Mouse (Mus musculus): Measurements from ENCODE around the gene Minpp1. TPM values are rescaled to one million over a fixed set of nuclear protein-coding genes. Genes with fewer than 3 reads are reported as not detected.
A peak's percentile ranks its signal among the peaks of the same experiment; 100 is the strongest.

Minpp1 gene
- polyA plus RNA-seq, 1 experiment from 2014 or later = 73.1 TPM

DNA sequence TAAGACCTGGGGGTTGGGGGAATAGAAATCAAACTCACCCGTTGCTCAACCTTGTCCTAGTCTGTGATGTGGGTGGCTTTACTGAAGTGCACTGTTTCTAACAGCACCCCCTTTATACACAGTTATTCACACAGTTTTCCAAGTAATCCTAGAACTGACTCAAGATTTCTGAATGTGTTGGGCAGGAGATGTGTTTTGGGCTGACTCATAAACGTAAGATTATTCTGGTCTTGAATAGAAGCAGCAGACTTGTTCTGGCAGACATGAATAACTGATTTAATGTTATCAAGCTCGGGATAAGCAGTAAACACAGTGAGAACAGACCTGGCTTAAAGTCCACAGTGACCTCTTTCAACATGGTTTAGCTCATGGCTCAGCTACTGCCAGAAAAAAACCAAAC lies 65.9 kb downstream of the Minpp1 start:
- Histone ChIP-seq H3K4me3 (ENCODE audit: low read depth, low read length) (no peak overlapping the region), H3K4me1 (ENCODE audit: control insufficient read depth, insufficient read depth, low read length) (no peaks in the 10 kb centered on the region), H3K27ac (replicated peaks; ENCODE audit: low read depth, low read length) (no peak overlapping the region), H3K36me3 (replicated peaks; ENCODE audit: control insufficient read depth, insufficient read depth, low read depth, low read length) (no peaks in the 10 kb centered on the region), H3K9me3 (replicated peaks; ENCODE audit: control insufficient read depth, low read length) (no peaks in the 10 kb centered on the region), H3K27me3 (ENCODE audit: control insufficient read depth, insufficient read depth, low read length) (no peaks in the 10 kb centered on the region), H3K9ac (replicated peaks; ENCODE audit: low read length) (no peak overlapping the region), H3K4me2 (ENCODE audit: low read depth, low read length) (no peak overlapping the region)
- no peak for DNase-seq (ENCODE audit: low spot score)
- ATAC-seq (replicated peaks; ENCODE audit: insufficient number of reproducible peaks, low FRiP score, low TSS enrichment, low read depth) = no peak
- WGBS = 74% methylated on average over 3 of the region's 3 CpGs

DNA sequence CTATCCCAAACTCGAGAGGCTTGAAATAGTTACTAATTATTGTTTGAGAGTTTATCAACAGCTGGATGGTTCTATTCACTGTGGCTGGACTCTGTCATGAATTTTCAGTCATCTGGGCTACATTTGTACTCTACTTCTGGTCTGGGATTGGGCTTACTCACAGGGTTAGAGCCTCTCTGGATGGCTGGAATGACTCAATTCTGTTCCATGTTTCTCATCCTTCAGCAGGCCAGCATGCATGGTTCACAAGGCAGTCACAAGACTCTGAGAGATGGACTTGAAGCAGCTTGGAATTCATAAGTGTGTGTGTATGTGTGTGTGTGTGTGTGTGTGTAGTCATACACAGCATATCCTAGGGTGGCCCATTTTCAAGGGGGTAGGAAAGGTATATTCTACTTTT lies 66.5 kb downstream of the Minpp1 start:
- ATAC-seq (replicated peaks; ENCODE audit: insufficient number of reproducible peaks, low FRiP score, low TSS enrichment, low read depth) = no peak
- no peaks in the 10 kb centered on the region for H3K27me3 ChIP-seq (ENCODE audit: control insufficient read depth, insufficient read depth, low read length)
- 84% methylated on average over 1 of the region's 1 CpGs for WGBS
- no peak overlapping the region for H3K4me2 ChIP-seq (ENCODE audit: low read depth, low read length)
- no peaks in the 10 kb centered on the region for H3K4me1 ChIP-seq (ENCODE audit: control insufficient read depth, insufficient read depth, low read length)
- H3K9ac ChIP-seq (replicated peaks; ENCODE audit: low read length) = no peak overlapping the region
- no peak for DNase-seq (ENCODE audit: low spot score)
- no peak overlapping the region for H3K27ac ChIP-seq (replicated peaks; ENCODE audit: low read depth, low read length)
- no peaks in the 10 kb centered on the region for H3K9me3 ChIP-seq (replicated peaks; ENCODE audit: control insufficient read depth, low read length)
- H3K36me3 ChIP-seq (replicated peaks; ENCODE audit: control insufficient read depth, insufficient read depth, low read depth, low read length) = no peaks in the 10 kb centered on the region
- H3K4me3 ChIP-seq (ENCODE audit: low read depth, low read length) = no peak overlapping the region

DNA sequence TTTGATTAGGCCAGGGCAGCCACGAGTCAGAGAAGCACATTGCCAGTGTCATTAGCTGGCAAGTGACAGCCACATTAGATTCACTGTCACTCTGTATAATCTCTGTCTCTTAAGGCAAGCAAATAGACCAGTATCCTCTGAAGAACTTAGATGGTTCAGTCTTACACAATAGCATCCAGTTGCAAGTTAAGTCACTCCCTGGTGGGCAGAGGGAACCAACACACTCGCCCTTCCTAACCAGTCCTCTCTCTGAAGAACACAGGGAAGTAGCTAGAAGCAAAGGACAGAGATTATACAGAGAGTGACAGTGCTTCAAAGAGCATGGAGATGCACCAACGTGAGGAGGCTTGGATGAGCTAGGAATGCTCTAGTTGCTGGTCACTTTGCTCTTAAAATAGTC lies 67.7 kb downstream of the Minpp1 start:
- 75% methylated on average over 3 of the region's 3 CpGs for WGBS
- no peak overlapping the region for H3K27ac ChIP-seq (replicated peaks; ENCODE audit: low read depth, low read length)
- H3K4me1 ChIP-seq (ENCODE audit: control insufficient read depth, insufficient read depth, low read length) = no peaks in the 10 kb centered on the region
- H3K4me3 ChIP-seq (ENCODE audit: low read depth, low read length) = no peak overlapping the region
- ATAC-seq (replicated peaks; ENCODE audit: insufficient number of reproducible peaks, low FRiP score, low TSS enrichment, low read depth) = no peak
- H3K4me2 ChIP-seq (ENCODE audit: low read depth, low read length) = no peak overlapping the region
- no peaks in the 10 kb centered on the region for H3K27me3 ChIP-seq (ENCODE audit: control insufficient read depth, insufficient read depth, low read length)
- no peaks in the 10 kb centered on the region for H3K9me3 ChIP-seq (replicated peaks; ENCODE audit: control insufficient read depth, low read length)
- H3K36me3 ChIP-seq (replicated peaks; ENCODE audit: control insufficient read depth, insufficient read depth, low read depth, low read length) = no peaks in the 10 kb centered on the region
- DNase-seq (ENCODE audit: low spot score) = no peak
- H3K9ac ChIP-seq (replicated peaks; ENCODE audit: low read length) = no peak overlapping the region

DNA sequence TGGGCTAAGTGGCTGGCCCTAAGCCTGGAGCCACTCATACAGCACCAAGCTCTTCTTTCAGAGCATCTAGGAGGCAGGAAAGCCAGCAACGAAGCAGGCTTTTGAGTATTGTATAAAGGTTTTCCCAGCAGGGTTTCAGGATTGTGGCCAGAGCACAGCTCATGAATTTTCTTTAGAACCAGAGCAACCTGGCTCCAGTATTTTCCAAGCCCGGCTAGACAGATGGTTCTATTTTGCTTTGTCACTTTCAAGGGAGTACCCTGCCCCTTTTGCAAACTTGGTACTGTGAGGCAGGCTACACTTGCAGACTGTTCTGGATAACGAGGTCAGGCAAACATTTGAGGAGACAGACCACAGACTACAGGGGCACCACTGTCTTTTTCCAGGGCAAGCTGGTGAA lies 69.7 kb downstream of the Minpp1 start:
- no peak overlapping the region for H3K4me2 ChIP-seq (ENCODE audit: low read depth, low read length)
- ATAC-seq (replicated peaks; ENCODE audit: insufficient number of reproducible peaks, low FRiP score, low TSS enrichment, low read depth) (no peak), DNase-seq (ENCODE audit: low spot score) (peak; percentile 31)
- H3K4me1 ChIP-seq (ENCODE audit: control insufficient read depth, insufficient read depth, low read length) = no peaks in the 10 kb centered on the region
- WGBS = 31% methylated on average over 3 of the region's 3 CpGs
- no peak overlapping the region for H3K27ac ChIP-seq (replicated peaks; ENCODE audit: low read depth, low read length)
- H3K9ac ChIP-seq (replicated peaks; ENCODE audit: low read length) = no peak overlapping the region
- no peaks in the 10 kb centered on the region for H3K27me3 ChIP-seq (ENCODE audit: control insufficient read depth, insufficient read depth, low read length)
- H3K4me3 ChIP-seq (ENCODE audit: low read depth, low read length) = no peak overlapping the region
- H3K36me3 ChIP-seq (replicated peaks; ENCODE audit: control insufficient read depth, insufficient read depth, low read depth, low read length) = no peaks in the 10 kb centered on the region
- no peaks in the 10 kb centered on the region for H3K9me3 ChIP-seq (replicated peaks; ENCODE audit: control insufficient read depth, low read length)

Other genes with a start within 250 kb of the Minpp1 start
- 12.2 and 15.3 TPM in 2 replicates for gene Sgms1, start 96.1 kb upstream of the Minpp1 start, polyA plus RNA-seq (2014; fragmentation: Nextera tagmentation; extraction: Ambion mirVana)
- gene Rpl9-ps6, start 19.2 kb upstream of the Minpp1 start, polyA plus RNA-seq (2014; fragmentation: Nextera tagmentation; extraction: Ambion mirVana) = 108 and 117 TPM in 2 replicates
- gene Papss2, start 110.0 kb downstream of the Minpp1 start, polyA plus RNA-seq (2014; fragmentation: Nextera tagmentation; extraction: Ambion mirVana) = 5.5 and 8.2 TPM in 2 replicates